Mouse (Mus musculus) C2C12 (cell line): ENCODE data around the gene Olfr148.

Source experiments
- CEBPB ChIP-seq: IDR thresholded peaks from one replicate; pipeline ENCODE4 v1.6.1; 2011; ENCODE audit warnings: low read depth, mild to moderate bottlenecking, control low read depth, moderate library complexity
- CTCF ChIP-seq: IDR thresholded peaks from one replicate; pipeline ENCODE4 v1.5.1; 2011; ENCODE audit not compliant: control insufficient read depth, insufficient read depth, insufficient read length
- MAX ChIP-seq: IDR thresholded peaks from one replicate; pipeline ENCODE4 v1.6.1; 2011; ENCODE audit warnings: mild to moderate bottlenecking, control low read depth
- MYOD1 ChIP-seq: IDR thresholded peaks from one replicate; pipeline ENCODE4 v1.6.1; 2011; ENCODE audit warnings: low read depth; ENCODE audit not compliant: control insufficient read depth, insufficient read length
- MYOG ChIP-seq: IDR thresholded peaks from one replicate; pipeline ENCODE4 v1.6.1; 2011; ENCODE audit not compliant: control insufficient read depth, insufficient read length; ENCODE audit errors: extremely low read depth
- USF1 ChIP-seq: IDR thresholded peaks from one replicate; pipeline ENCODE4 v1.6.1; 2011; ENCODE audit warnings: low read depth, mild to moderate bottlenecking, control low read depth, moderate library complexity

- TF ChIP-seq CTCF (no peak), MYOD1 (no peak), USF1 (no peak), MYOG (no peak), CEBPB (no peak), MAX (no peak)
Measured at GRCm38 (mm10) chr9:39644785-39645184, 34.3 kb downstream of the Olfr148 start, which contains the start of gene Olfr961.
